Mouse (Mus musculus): ENCODE measurements around the gene Trim7. TPM values are rescaled to one million over a fixed set of nuclear protein-coding genes. Genes with fewer than 3 reads are reported as not detected.

The Trim7 gene
- polyA plus RNA-seq, 1 experiment from 2014 or later, result 0.27 TPM

DNA sequence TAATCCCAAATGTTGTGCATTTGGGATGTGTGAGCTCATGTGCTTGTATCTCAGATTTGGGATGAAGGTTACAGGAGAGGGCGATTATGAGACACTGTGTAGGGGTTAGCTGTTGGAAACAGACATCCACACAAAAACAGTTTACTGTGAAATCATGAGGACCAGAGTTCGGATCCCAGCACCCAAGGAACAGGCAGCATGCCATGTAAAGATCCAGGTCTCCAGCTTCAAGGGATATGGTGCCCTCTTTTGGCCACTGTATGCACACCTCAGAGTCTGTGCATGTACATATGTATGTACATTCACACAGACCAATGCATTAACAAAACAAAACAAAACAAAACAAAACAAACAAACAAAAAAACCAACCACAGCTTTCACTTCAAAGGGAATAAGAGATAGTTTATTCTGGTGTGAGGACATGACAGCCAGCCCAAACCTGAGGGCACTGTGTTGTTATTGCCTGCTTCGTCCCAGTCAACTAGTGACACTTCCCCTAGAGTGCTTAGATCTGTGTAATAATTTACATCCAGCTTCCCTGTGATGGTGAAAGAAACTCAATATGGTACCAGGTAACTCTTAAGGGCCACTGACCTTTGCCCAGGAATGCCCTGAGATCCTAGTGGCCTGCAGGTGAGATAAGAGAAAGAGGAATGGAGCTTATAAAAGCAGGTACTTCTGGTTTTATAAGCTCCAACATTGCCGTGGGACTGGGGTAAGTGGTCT, 25.5 kb downstream of the Trim7 start:
- Histone ChIP-seq H3K27ac (replicated peaks; ENCODE audit: low read depth, low read length) (no peak overlapping the region), H3K4me2 (ENCODE audit: low read depth, low read length) (no peak overlapping the region), H3K27me3 (ENCODE audit: control insufficient read depth, insufficient read depth, low read length) (0 out of 2 replicates have a peak, but pooled peaks cover 6% of the 10 kb centered on the region), H3K9ac (replicated peaks; ENCODE audit: low read length) (no peak overlapping the region), H3K4me3 (ENCODE audit: low read depth, low read length) (no peak overlapping the region), H3K4me1 (ENCODE audit: control insufficient read depth, insufficient read depth, low read length) (no peaks in the 10 kb centered on the region), H3K36me3 (replicated peaks; ENCODE audit: control insufficient read depth, insufficient read depth, low read depth, low read length) (no peaks in the 10 kb centered on the region), H3K9me3 (replicated peaks; ENCODE audit: control insufficient read depth, low read length) (no peaks in the 10 kb centered on the region)
- no peak for DNase-seq (ENCODE audit: low spot score)
- no peak for ATAC-seq (replicated peaks; ENCODE audit: insufficient number of reproducible peaks, low FRiP score, low TSS enrichment, low read depth)
- 85% methylated on average over 4 of the region's 4 CpGs for WGBS

DNA sequence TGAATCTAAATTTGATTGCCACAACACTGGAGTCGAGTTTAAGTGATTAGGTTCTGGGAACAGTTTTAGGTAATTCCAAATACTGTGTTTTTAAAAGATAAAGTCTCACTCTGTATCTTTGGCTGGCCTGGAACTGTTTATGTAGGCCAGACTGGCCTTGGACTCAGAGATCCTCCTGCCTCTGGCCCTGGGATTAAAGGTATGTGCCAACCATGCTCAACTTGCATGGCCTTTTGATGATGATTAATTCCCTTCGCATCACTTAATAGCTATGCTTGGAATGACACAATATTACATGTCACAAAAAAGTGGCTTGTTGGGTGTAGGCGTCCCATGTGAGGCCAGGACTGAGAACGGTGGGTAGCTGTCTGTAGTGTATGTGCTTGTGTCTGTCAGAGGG, 26.2 kb downstream of the Trim7 start:
- Histone ChIP-seq H3K27ac (replicated peaks; ENCODE audit: low read depth, low read length) (no peak overlapping the region), H3K4me3 (ENCODE audit: low read depth, low read length) (no peak overlapping the region), H3K27me3 (ENCODE audit: control insufficient read depth, insufficient read depth, low read length) (0 out of 2 replicates have a peak, but pooled peaks cover 6% of the 10 kb centered on the region), H3K4me2 (ENCODE audit: low read depth, low read length) (no peak overlapping the region), H3K9me3 (replicated peaks; ENCODE audit: control insufficient read depth, low read length) (no peaks in the 10 kb centered on the region), H3K4me1 (ENCODE audit: control insufficient read depth, insufficient read depth, low read length) (no peaks in the 10 kb centered on the region), H3K36me3 (replicated peaks; ENCODE audit: control insufficient read depth, insufficient read depth, low read depth, low read length) (no peaks in the 10 kb centered on the region), H3K9ac (replicated peaks; ENCODE audit: low read length) (no peak overlapping the region)
- DNase-seq (ENCODE audit: low spot score) (no peak), ATAC-seq (replicated peaks; ENCODE audit: insufficient number of reproducible peaks, low FRiP score, low TSS enrichment, low read depth) (no peak)
- WGBS, result 80% methylated on average over 4 of the region's 4 CpGs

DNA sequence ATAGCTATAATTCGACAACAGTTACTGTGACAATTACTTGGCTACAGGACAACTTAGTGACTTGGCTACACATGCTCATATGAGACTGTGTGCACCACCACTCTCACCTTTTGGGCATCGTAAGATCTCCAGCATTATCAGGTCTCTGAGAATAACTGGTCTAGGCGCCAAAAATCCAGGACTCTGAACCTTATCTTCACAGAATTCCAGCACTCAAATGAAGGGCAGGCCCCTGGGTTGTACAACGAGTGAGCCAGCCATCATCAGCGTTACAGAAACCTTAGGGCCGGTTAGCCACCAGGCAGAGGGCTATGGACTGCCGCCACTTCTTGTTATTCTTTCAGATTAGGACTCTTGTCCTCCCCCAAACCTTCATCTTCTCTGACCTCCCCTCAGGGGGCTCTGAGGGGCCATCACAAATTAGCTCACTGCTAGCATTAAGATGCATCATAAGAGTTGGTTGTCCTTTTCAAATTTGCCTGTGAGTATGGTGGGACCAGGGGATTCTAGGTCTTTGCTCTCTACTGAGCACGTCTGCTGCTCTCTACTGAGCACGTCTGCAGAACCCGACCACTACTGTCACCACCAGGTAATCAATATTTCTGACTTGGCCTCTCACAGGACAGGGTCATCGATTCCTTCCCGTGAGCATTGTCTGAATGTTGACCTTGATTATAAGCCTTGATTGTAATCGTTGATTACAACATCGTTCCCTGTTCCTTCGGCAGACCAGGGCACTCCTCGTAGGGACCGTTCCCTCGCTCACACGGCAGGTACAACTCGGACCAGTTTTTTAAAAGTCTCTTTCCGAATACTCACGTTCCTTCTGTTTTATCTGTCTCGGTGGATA, 26.9 kb downstream of the Trim7 start:
- H3K27me3 ChIP-seq (ENCODE audit: control insufficient read depth, insufficient read depth, low read length), result 0 out of 2 replicates have a peak, but pooled peaks cover 6% of the 10 kb centered on the region
- DNase-seq (ENCODE audit: low spot score) (no peak), ATAC-seq (replicated peaks; ENCODE audit: insufficient number of reproducible peaks, low FRiP score, low TSS enrichment, low read depth) (no peak; the same call in 1 of the 2 replicates)
- H3K4me3 ChIP-seq (ENCODE audit: low read depth, low read length), result peak overlapping the region; percentile 64
- 8% methylated on average over 23 of the region's 23 CpGs for WGBS
- H3K4me1 ChIP-seq (ENCODE audit: control insufficient read depth, insufficient read depth, low read length), result no peaks in the 10 kb centered on the region
- H3K27ac ChIP-seq (replicated peaks; ENCODE audit: low read depth, low read length), result no peak overlapping the region
- H3K36me3 ChIP-seq (replicated peaks; ENCODE audit: control insufficient read depth, insufficient read depth, low read depth, low read length), result no peaks in the 10 kb centered on the region
- no peaks in the 10 kb centered on the region for H3K9me3 ChIP-seq (replicated peaks; ENCODE audit: control insufficient read depth, low read length)
- peak overlapping the region; percentile 23; the same call in 1 of the 2 replicates for H3K9ac ChIP-seq (replicated peaks; ENCODE audit: low read length)
- H3K4me2 ChIP-seq (ENCODE audit: low read depth, low read length), result peak overlapping the region; percentile 72

DNA sequence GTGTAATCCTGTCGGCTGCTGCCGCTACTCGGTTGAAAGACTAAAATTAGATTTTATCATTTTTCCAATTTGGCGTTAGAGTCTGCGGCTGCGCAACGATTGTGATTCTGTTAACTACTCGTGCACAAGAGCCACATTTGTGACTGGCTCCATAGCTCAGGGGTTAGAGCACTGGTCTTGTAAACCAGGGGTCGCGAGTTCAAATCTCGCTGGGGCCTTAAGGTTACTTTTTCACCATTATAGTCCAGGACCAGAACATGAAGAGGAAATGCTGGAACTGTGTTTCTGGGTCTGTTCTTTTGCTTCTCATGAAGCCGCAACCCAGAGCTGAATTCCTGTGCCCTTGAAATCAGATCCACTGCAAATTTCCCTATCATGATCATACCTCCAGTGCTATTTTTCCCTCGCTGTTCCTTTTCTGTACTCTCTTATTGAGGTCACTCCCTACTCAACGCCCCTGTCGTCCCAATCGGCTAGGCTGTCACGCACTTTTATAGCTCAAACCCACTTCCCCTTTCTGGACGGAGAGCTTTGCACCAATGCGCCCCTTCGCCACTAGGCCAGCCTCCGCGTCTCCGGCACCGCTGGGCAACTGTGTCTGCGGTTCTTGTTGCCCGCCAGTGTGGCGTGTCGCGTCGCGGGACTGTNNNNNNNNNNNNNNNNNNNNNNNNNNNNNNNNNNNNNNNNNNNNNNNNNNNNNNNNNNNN, 27.7 kb downstream of the Trim7 start:
- peak; percentile 88 for DNase-seq (ENCODE audit: low spot score)
- no peaks in the 10 kb centered on the region for H3K36me3 ChIP-seq (replicated peaks; ENCODE audit: control insufficient read depth, insufficient read depth, low read depth, low read length)
- H3K4me2 ChIP-seq (ENCODE audit: low read depth, low read length), result peak overlapping the region; percentile 72
- ATAC-seq (replicated peaks; ENCODE audit: insufficient number of reproducible peaks, low FRiP score, low TSS enrichment, low read depth), result peak; percentile 46; the same call in 1 of the 2 replicates
- no peaks in the 10 kb centered on the region for H3K9me3 ChIP-seq (replicated peaks; ENCODE audit: control insufficient read depth, low read length)
- WGBS, result under 1% methylated on average over 31 of the region's 31 CpGs
- H3K9ac ChIP-seq (replicated peaks; ENCODE audit: low read length), result peak overlapping the region; percentile 39
- H3K27ac ChIP-seq (replicated peaks; ENCODE audit: low read depth, low read length), result no peak overlapping the region
- no peaks in the 10 kb centered on the region for H3K4me1 ChIP-seq (ENCODE audit: control insufficient read depth, insufficient read depth, low read length)
- peak overlapping the region; percentile 64 for H3K4me3 ChIP-seq (ENCODE audit: low read depth, low read length)
- 0 out of 2 replicates have a peak, but pooled peaks cover 6% of the 10 kb centered on the region for H3K27me3 ChIP-seq (ENCODE audit: control insufficient read depth, insufficient read depth, low read length)

DNA sequence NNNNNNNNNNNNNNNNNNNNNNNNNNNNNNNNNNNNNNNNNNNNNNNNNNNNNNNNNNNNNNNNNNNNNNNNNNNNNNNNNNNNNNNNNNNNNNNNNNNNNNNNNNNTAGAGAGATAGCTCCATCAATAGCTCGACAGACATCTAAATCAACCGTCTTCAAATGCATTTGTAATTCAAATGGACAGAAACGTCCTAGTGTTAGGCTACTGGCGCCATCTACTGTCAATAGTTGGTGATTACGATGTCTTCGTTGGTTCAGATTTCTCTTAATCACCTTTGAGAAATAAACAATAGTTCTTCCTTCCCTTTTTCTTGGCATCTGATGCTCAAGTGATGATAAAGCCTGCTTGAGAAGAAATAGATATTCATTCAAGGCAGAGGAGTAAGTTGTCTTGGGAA, 33.1 kb downstream of the Trim7 start:
- H3K4me3 ChIP-seq (ENCODE audit: low read depth, low read length), result no peak overlapping the region

DNA sequence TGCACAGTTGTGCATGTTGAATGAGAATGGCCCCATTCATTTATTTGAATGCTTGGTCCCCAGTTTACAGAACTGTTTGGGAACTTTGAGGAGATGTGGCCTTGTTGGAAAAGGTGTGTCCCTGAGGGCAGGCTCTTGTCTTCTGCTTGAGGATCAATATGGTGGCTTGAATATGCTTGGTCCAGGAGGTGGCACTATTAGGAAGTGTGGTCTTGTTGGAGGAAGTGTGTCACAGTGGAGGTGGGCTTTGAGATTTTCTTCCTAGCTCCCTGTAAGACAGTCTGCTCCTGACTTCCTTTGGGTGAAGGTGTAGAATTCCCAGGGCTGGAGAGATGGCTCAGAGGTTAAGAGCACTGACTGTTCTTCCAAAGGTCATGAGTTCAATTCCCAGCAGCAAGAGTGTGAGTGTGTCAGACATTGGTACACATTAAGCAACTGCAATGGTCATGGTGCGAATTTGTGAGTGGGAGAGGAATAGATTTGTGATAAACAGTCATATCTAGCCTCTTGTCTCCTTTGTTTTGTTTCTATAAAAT, 36.9 kb downstream of the Trim7 start:
- DNase-seq (ENCODE audit: low spot score) (no peak), ATAC-seq (replicated peaks; ENCODE audit: insufficient number of reproducible peaks, low FRiP score, low TSS enrichment, low read depth) (no peak)
- no peaks in the 10 kb centered on the region for H3K4me1 ChIP-seq (ENCODE audit: control insufficient read depth, insufficient read depth, low read length)
- 76% methylated on average over 1 of the region's 1 CpGs for WGBS
- H3K4me3 ChIP-seq (ENCODE audit: low read depth, low read length), result no peak overlapping the region
- no peaks in the 10 kb centered on the region for H3K36me3 ChIP-seq (replicated peaks; ENCODE audit: control insufficient read depth, insufficient read depth, low read depth, low read length)
- no peak overlapping the region for H3K9ac ChIP-seq (replicated peaks; ENCODE audit: low read length)
- H3K27me3 ChIP-seq (ENCODE audit: control insufficient read depth, insufficient read depth, low read length), result no peaks in the 10 kb centered on the region
- H3K9me3 ChIP-seq (replicated peaks; ENCODE audit: control insufficient read depth, low read length), result no peaks in the 10 kb centered on the region
- H3K4me2 ChIP-seq (ENCODE audit: low read depth, low read length), result no peak overlapping the region
- no peak overlapping the region for H3K27ac ChIP-seq (replicated peaks; ENCODE audit: low read depth, low read length)

More for the DNA sequence above, 33.1 kb downstream of the Trim7 start:
- no peak for ATAC-seq (replicated peaks; ENCODE audit: insufficient number of reproducible peaks, low FRiP score, low TSS enrichment, low read depth)
- no peaks in the 10 kb centered on the region for H3K27me3 ChIP-seq (ENCODE audit: control insufficient read depth, insufficient read depth, low read length)
- DNase-seq (ENCODE audit: low spot score), result peak; percentile 87
- H3K9ac ChIP-seq (replicated peaks; ENCODE audit: low read length), result no peak overlapping the region
- no peak overlapping the region for H3K4me2 ChIP-seq (ENCODE audit: low read depth, low read length)
- no peaks in the 10 kb centered on the region for H3K36me3 ChIP-seq (replicated peaks; ENCODE audit: control insufficient read depth, insufficient read depth, low read depth, low read length)
- WGBS, result 0% methylated on average over 6 of the region's 6 CpGs
- H3K4me1 ChIP-seq (ENCODE audit: control insufficient read depth, insufficient read depth, low read length), result no peaks in the 10 kb centered on the region
- no peak overlapping the region for H3K27ac ChIP-seq (replicated peaks; ENCODE audit: low read depth, low read length)
- H3K9me3 ChIP-seq (replicated peaks; ENCODE audit: control insufficient read depth, low read length), result no peaks in the 10 kb centered on the region

DNA sequence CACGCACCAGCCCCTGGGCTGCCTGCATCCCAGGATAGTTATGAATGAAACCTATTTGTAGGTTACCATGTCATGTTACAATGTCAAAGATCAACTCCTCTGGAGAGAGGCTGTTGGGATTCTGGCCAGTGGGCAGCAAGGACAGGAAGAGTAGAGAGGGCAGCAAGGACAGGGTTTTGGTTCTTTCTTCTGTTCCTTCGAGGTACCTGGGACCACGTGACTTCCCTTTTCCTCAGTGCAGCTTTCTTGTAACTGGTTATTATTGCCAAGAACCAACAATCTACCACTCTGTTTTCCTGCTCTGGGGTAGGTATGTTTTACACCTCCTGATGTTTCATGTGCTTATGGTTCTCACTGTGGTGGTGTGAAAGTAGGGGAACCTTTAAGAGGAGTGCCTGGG, 37.9 kb downstream of the Trim7 start:
- 78% methylated on average over 3 of the region's 3 CpGs for WGBS
- Histone ChIP-seq H3K9me3 (replicated peaks; ENCODE audit: control insufficient read depth, low read length) (no peaks in the 10 kb centered on the region), H3K27ac (replicated peaks; ENCODE audit: low read depth, low read length) (no peak overlapping the region), H3K9ac (replicated peaks; ENCODE audit: low read length) (no peak overlapping the region), H3K4me2 (ENCODE audit: low read depth, low read length) (no peak overlapping the region), H3K4me3 (ENCODE audit: low read depth, low read length) (no peak overlapping the region), H3K36me3 (replicated peaks; ENCODE audit: control insufficient read depth, insufficient read depth, low read depth, low read length) (no peaks in the 10 kb centered on the region), H3K4me1 (ENCODE audit: control insufficient read depth, insufficient read depth, low read length) (no peaks in the 10 kb centered on the region), H3K27me3 (ENCODE audit: control insufficient read depth, insufficient read depth, low read length) (no peaks in the 10 kb centered on the region)
- no peak for DNase-seq (ENCODE audit: low spot score)
- ATAC-seq (replicated peaks; ENCODE audit: insufficient number of reproducible peaks, low FRiP score, low TSS enrichment, low read depth), result no peak
